Mouse (Mus musculus): ENCODE data around the gene Upf3b. TPM values are rescaled to one million over a fixed set of nuclear protein-coding genes. Genes with fewer than 3 reads are reported as not detected.
A peak's percentile ranks its signal among the peaks of the same experiment; 100 is the strongest.
"Not testable (repeated sequence)": the region's sequence is repeated elsewhere in the genome, so short reads cannot be mapped to it uniquely, and the experiment has no call there.

Gene Upf3b
- polyA plus RNA-seq (2015; fragmentation: Nextera tagmentation; extraction: Ambion mirVana), result 27.2 and 29.7 TPM in 2 replicates

- no peaks in the 10 kb centered on the region for H3K9me3 ChIP-seq
- H3K9ac ChIP-seq, result peak within 1 kb of the TSS; percentile 49
- peak within 1 kb of the TSS; percentile 52 for H3K4me3 ChIP-seq
- WGBS, result 18% methylated on average over 30 of the region's 30 CpGs
- peak; percentile 98 for ATAC-seq (ENCODE audit: low FRiP score, low read depth)
- H3K36me3 ChIP-seq, result 0 out of 2 replicates have a peak, but pooled peaks cover 3% of the 10 kb centered on the region
- no peaks in the 10 kb centered on the region for H3K4me1 ChIP-seq (replicated peaks)
- H3K4me2 ChIP-seq, result peak within 1 kb of the TSS; percentile 58
- peak within 1 kb of the TSS; percentile 85 for H3K27ac ChIP-seq (replicated peaks)
- no peaks in the 10 kb centered on the region for H3K27me3 ChIP-seq
These were observed at the start of gene Upf3b for GRCm38 (mm10) chrX:37110193-37110880. Upf3b (minus strand) TSS chrX:37110322.

GRCm38 (mm10) chrX:37157839-37158238 lies 47.7 kb upstream of the Upf3b start:
- Histone ChIP-seq H3K4me2 (no peak overlapping the region), H3K36me3 (no peaks in the 10 kb centered on the region), H3K9me3 (no peaks in the 10 kb centered on the region), H3K27me3 (no peaks in the 10 kb centered on the region), H3K4me1 (replicated peaks) (no peaks in the 10 kb centered on the region), H3K9ac (no peak overlapping the region), H3K27ac (replicated peaks) (no peak overlapping the region), H3K4me3 (no peak overlapping the region)
- WGBS, result 59% methylated on average over 4 of the region's 4 CpGs
- ATAC-seq (ENCODE audit: low FRiP score, low read depth), result no peak

GRCm38 (mm10) chrX:37144954-37145353 lies 34.8 kb upstream of the Upf3b start:
- H3K27me3 ChIP-seq, result no peaks in the 10 kb centered on the region
- no peaks in the 10 kb centered on the region for H3K9me3 ChIP-seq
- no peak for ATAC-seq (ENCODE audit: low FRiP score, low read depth)
- H3K4me3 ChIP-seq, result no peak overlapping the region
- H3K4me1 ChIP-seq (replicated peaks), result no peaks in the 10 kb centered on the region
- WGBS, result 96% methylated on average over 2 of the region's 2 CpGs
- no peak overlapping the region for H3K9ac ChIP-seq
- no peak overlapping the region for H3K4me2 ChIP-seq
- peaks cover 12% of the 10 kb centered on the region for H3K36me3 ChIP-seq
- no peak overlapping the region for H3K27ac ChIP-seq (replicated peaks)

- H3K27ac ChIP-seq (replicated peaks); H3K4me2 ChIP-seq; H3K9me3 ChIP-seq; H3K9ac ChIP-seq; ATAC-seq (ENCODE audit: low FRiP score, low read depth); H3K4me1 ChIP-seq (replicated peaks); H3K27me3 ChIP-seq; H3K4me3 ChIP-seq: not testable (repeated sequence)
- peaks cover 12% of the 10 kb centered on the region for H3K36me3 ChIP-seq
- WGBS, result 70% methylated on average over 2 of the region's 4 CpGs
These were observed 34.4 kb upstream of the Upf3b start for GRCm38 (mm10) chrX:37144498-37144897.

GRCm38 (mm10) chrX:37141732-37142131 lies 31.6 kb upstream of the Upf3b start:
- Histone ChIP-seq H3K27me3 (no peaks in the 10 kb centered on the region), H3K4me2 (no peak overlapping the region), H3K27ac (replicated peaks) (no peak overlapping the region), H3K4me3 (no peak overlapping the region), H3K36me3 (peaks cover 6% of the 10 kb centered on the region; the same call in 1 of the 2 replicates), H3K9me3 (no peaks in the 10 kb centered on the region), H3K9ac (no peak overlapping the region), H3K4me1 (replicated peaks) (no peaks in the 10 kb centered on the region)
- 85% methylated on average over 3 of the region's 3 CpGs for WGBS
- ATAC-seq (ENCODE audit: low FRiP score, low read depth), result no peak

GRCm38 (mm10) chrX:37126671-37127358 lies 16.7 kb upstream of the Upf3b start, which contains the start of gene Nkap:
Nkap (plus strand) TSS chrX:37126795.
- Histone ChIP-seq H3K27ac (replicated peaks) (peak within 1 kb of the TSS; percentile 80), H3K4me1 (replicated peaks) (peaks cover 11% of the 10 kb centered on the region), H3K36me3 (no peaks in the 10 kb centered on the region), H3K27me3 (no peaks in the 10 kb centered on the region), H3K4me3 (peak within 1 kb of the TSS; percentile 68), H3K4me2 (peak within 1 kb of the TSS; percentile 61), H3K9ac (peak within 1 kb of the TSS; percentile 62), H3K9me3 (no peaks in the 10 kb centered on the region)
- peak; percentile 93 for ATAC-seq (ENCODE audit: low FRiP score, low read depth)
- 24% methylated on average over 54 of the region's 58 CpGs for WGBS

GRCm38 (mm10) chrX:37125511-37125910 lies 15.4 kb upstream of the Upf3b start:
- no peaks in the 10 kb centered on the region for H3K9me3 ChIP-seq
- no peak overlapping the region for H3K9ac ChIP-seq
- no peak overlapping the region for H3K4me2 ChIP-seq
- no peak overlapping the region for H3K4me3 ChIP-seq
- H3K36me3 ChIP-seq, result no peaks in the 10 kb centered on the region
- WGBS, result 98% methylated on average over 7 of the region's 7 CpGs
- H3K27me3 ChIP-seq, result no peaks in the 10 kb centered on the region
- no peak for ATAC-seq (ENCODE audit: low FRiP score, low read depth)
- H3K27ac ChIP-seq (replicated peaks), result no peak overlapping the region
- H3K4me1 ChIP-seq (replicated peaks), result peaks cover 11% of the 10 kb centered on the region

GRCm38 (mm10) chrX:37120212-37120611 lies 10.1 kb upstream of the Upf3b start:
- Histone ChIP-seq H3K9ac (no peak overlapping the region), H3K4me1 (replicated peaks) (no peaks in the 10 kb centered on the region), H3K4me3 (no peak overlapping the region), H3K27me3 (no peaks in the 10 kb centered on the region), H3K4me2 (no peak overlapping the region), H3K36me3 (no peaks in the 10 kb centered on the region), H3K27ac (replicated peaks) (no peak overlapping the region), H3K9me3 (no peaks in the 10 kb centered on the region)
- WGBS, result 72% methylated on average over 5 of the region's 5 CpGs
- no peak for ATAC-seq (ENCODE audit: low FRiP score, low read depth)

- no peak overlapping the region for H3K4me3 ChIP-seq
- WGBS, result 73% methylated on average over 3 of the region's 3 CpGs
These were observed 9.5 kb upstream of the Upf3b start for GRCm38 (mm10) chrX:37119585-37119984.

GRCm38 (mm10) chrX:37117085-37117484 lies 7.0 kb upstream of the Upf3b start:
- Histone ChIP-seq H3K36me3 (no peaks in the 10 kb centered on the region), H3K27ac (replicated peaks) (no peak overlapping the region), H3K4me3 (no peak overlapping the region), H3K27me3 (no peaks in the 10 kb centered on the region), H3K4me1 (replicated peaks) (no peaks in the 10 kb centered on the region), H3K9ac (no peak overlapping the region), H3K4me2 (no peak overlapping the region), H3K9me3 (no peaks in the 10 kb centered on the region)
- no peak for ATAC-seq (ENCODE audit: low FRiP score, low read depth)
- WGBS, result no CpG with 5 or more reads among the region's 5 CpGs

More at GRCm38 (mm10) chrX:37119585-37119984, 9.5 kb upstream of the Upf3b start:
- Histone ChIP-seq H3K4me1 (replicated peaks) (no peaks in the 10 kb centered on the region), H3K27me3 (no peaks in the 10 kb centered on the region), H3K9me3 (no peaks in the 10 kb centered on the region), H3K4me2 (no peak overlapping the region), H3K9ac (no peak overlapping the region), H3K36me3 (no peaks in the 10 kb centered on the region), H3K27ac (replicated peaks) (no peak overlapping the region)
- ATAC-seq (ENCODE audit: low FRiP score, low read depth), result no peak

- Histone ChIP-seq H3K36me3 (0 out of 2 replicates have a peak, but pooled peaks cover 3% of the 10 kb centered on the region), H3K4me1 (replicated peaks) (no peaks in the 10 kb centered on the region), H3K27ac (replicated peaks) (no peak overlapping the region), H3K4me2 (peak overlapping the region; percentile 58), H3K27me3 (no peaks in the 10 kb centered on the region), H3K9me3 (no peaks in the 10 kb centered on the region), H3K4me3 (peak overlapping the region; percentile 52; the same call in 1 of the 2 replicates), H3K9ac (no peak overlapping the region)
- ATAC-seq (ENCODE audit: low FRiP score, low read depth), result no peak
- WGBS, result 79% methylated on average over 4 of the region's 4 CpGs
These were observed 715 bp upstream of the Upf3b start for GRCm38 (mm10) chrX:37110881-37111193.

- Histone ChIP-seq H3K27me3 (no peaks in the 10 kb centered on the region), H3K4me2 (peak overlapping the region; percentile 58), H3K4me1 (replicated peaks) (no peaks in the 10 kb centered on the region), H3K9me3 (no peaks in the 10 kb centered on the region), H3K4me3 (peak overlapping the region; percentile 52), H3K9ac (peak overlapping the region; percentile 49), H3K36me3 (0 out of 2 replicates have a peak, but pooled peaks cover 3% of the 10 kb centered on the region), H3K27ac (replicated peaks) (peak overlapping the region; percentile 85)
- peak; percentile 89 for ATAC-seq (ENCODE audit: low FRiP score, low read depth)
- WGBS, result 23% methylated on average over 27 of the region's 27 CpGs
These were observed 463 bp downstream of the Upf3b start for GRCm38 (mm10) chrX:37109526-37110192.

All from hindbrain, embryonic 15.5 days (tissue).